In genomic region chr10:68204391-68204790, GRCm38 (mm10) we compare ENCODE assay signal across 20 mouse cellular contexts.
"Had no signal": no experiment of that assay in that cellular context is flagged by ENCODE, and none has a peak within 500 bp of the region (broad histone marks: within the 10 kb centered on the region; RNA-seq: fewer than 3 reads in every experiment).

No protein-coding gene starts in this region.

- H3K4me3 ChIP-seq: layer of hippocampus, adult 2 months; liver, embryonic 13.5 days; midbrain, embryonic 10.5 days; midbrain, embryonic 13.5 days; myocyte; neural tube, embryonic 13.5 days; stomach, embryonic 15.5 days had no signal

- DNase-seq: kidney, adult 2 months; kidney, postnatal 25 days; layer of hippocampus, adult 9-11 months; liver, embryonic 13.5 days; lung, embryonic 14.5 days; lung, postnatal 36 days; retina, postnatal 1 day; right cerebral cortex, postnatal 25 days; spleen, adult 18-20 months; thymus, adult 18-20 months; thymus, postnatal 36 days had no signal

- ATAC-seq: lung, postnatal 0 days; midbrain, embryonic 13.5 days; midbrain, embryonic 16.5 days had no signal

- H3K9ac ChIP-seq: liver, embryonic 13.5 days; lung, embryonic 14.5 days; midbrain, embryonic 13.5 days; neural tube, embryonic 13.5 days; stomach, embryonic 15.5 days had no signal

- H3K27me3 ChIP-seq: liver, embryonic 13.5 days; midbrain, embryonic 13.5 days; neural tube, embryonic 13.5 days; stomach, embryonic 15.5 days had no signal

- H3K4me1 ChIP-seq: liver, embryonic 13.5 days; midbrain, embryonic 10.5 days had no signal

- H3K9me3 ChIP-seq: liver, embryonic 13.5 days; midbrain, embryonic 10.5 days; midbrain, embryonic 13.5 days; neural tube, embryonic 13.5 days; stomach, embryonic 15.5 days had no signal

- H3K27ac ChIP-seq: kidney, postnatal 0 days; layer of hippocampus, adult 2 months; liver, embryonic 13.5 days; midbrain, embryonic 10.5 days; midbrain, embryonic 13.5 days; neural tube, embryonic 13.5 days; stomach, embryonic 15.5 days had no signal

- H3K4me2 ChIP-seq: liver, embryonic 13.5 days; lung, embryonic 14.5 days; midbrain, embryonic 13.5 days; neural tube, embryonic 13.5 days; stomach, embryonic 15.5 days had no signal

- H3K36me3 ChIP-seq: liver, embryonic 13.5 days; midbrain, embryonic 10.5 days had no signal
